Mouse (Mus musculus) kidney, postnatal 0 days (tissue): Measurements from ENCODE around the gene Tespa1. TPM values are rescaled to one million over a fixed set of nuclear protein-coding genes. Genes with fewer than 3 reads are reported as not detected.

Experiments
- ATAC-seq: fragments of 200-750 bp; cut with Nextera tagmentation; replicated peaks from 2 replicates; pipeline ENCODE4 v1.8.0; 2017; ENCODE audit warnings: low read depth, moderate number of reproducible peaks, moderate TSS enrichment, moderate library complexity; ENCODE audit not compliant: low FRiP score
- DNase-seq: peaks from one replicate; pipeline ENCODE4 v3.0.0-alpha.2; 2016; ENCODE audit warnings: low spot score
- H3K27ac ChIP-seq: fragments of 300-500 bp; sonication (generic); 2 replicates; pipeline ENCODE4 v1.5.1; 2014; ENCODE audit warnings: mild to moderate bottlenecking
- H3K27me3 ChIP-seq: fragments of 300-500 bp; sonication (generic); 2 replicates; pipeline ENCODE4 v1.6.1; 2014; ENCODE audit warnings: low read length, mixed read lengths; ENCODE audit not compliant: insufficient read depth
- H3K36me3 ChIP-seq: fragments of 300-500 bp; sonication (generic); 2 replicates; pipeline ENCODE4 v1.6.1; 2014; ENCODE audit warnings: low read length, mixed read lengths; ENCODE audit not compliant: insufficient read depth
- H3K4me1 ChIP-seq: fragments of 300-500 bp; sonication (generic); replicated peaks from 2 replicates; pipeline ENCODE4 v1.6.1; 2014; ENCODE audit warnings: antibody characterized with exemption, low read length, mixed read lengths; ENCODE audit not compliant: insufficient read depth
- H3K4me2 ChIP-seq: fragments of 300-500 bp; sonication (generic); 2 replicates; pipeline ENCODE4 v1.6.1; 2014; ENCODE audit warnings: mild to moderate bottlenecking, low read length, moderate library complexity, mixed read lengths
- H3K4me3 ChIP-seq: fragments of 300-500 bp; sonication (generic); replicated peaks from 2 replicates; pipeline ENCODE4 v1.5.1; 2014; ENCODE audit warnings: low read depth, low read length
- H3K9ac ChIP-seq: fragments of 300-500 bp; sonication (generic); 2 replicates; pipeline ENCODE4 v1.6.1; 2014; ENCODE audit warnings: low read depth, low read length
- H3K9me3 ChIP-seq: fragments of 300-500 bp; sonication (generic); replicated peaks from 2 replicates; pipeline ENCODE4 v1.6.1; 2016; ENCODE audit warnings: low read length, inconsistent platforms, mixed read lengths
- CTCF ChIP-seq: IDR thresholded peaks from 2 replicates; pipeline ENCODE4 v1.5.1; 2016; ENCODE audit warnings: antibody characterized with exemption, low read depth, mild to moderate bottlenecking, moderate library complexity
- WGBS: fragments of 180-500 bp; shearing (Covaris S2); extraction: QIAGEN DNeasy Blood & Tissue Kit; methylation state at CpG from one replicate; pipeline ENCODE4 v1.1.7; 2014; 5-methylcytosine and 5-hydroxymethylcytosine counted together
- polyA plus RNA-seq: library from polyadenylated mRNA; unstranded; fragments of >200 nt; fragmentation: Nextera tagmentation; extraction: Ambion mirVana; gene quantifications from 2 replicates; pipeline ENCODE4 v1.2.1, GENCODE M21; 2015

Tespa1 gene
- 0.14 TPM in 1 of 2 replicates, not detected in the other for polyA plus RNA-seq

- Histone ChIP-seq H3K36me3 (no peaks in the 10 kb centered on the region), H3K27ac (no peak within 1 kb of the TSS), H3K27me3 (no peaks in the 10 kb centered on the region), H3K9me3 (no peaks in the 10 kb centered on the region), H3K4me2 (no peak within 1 kb of the TSS), H3K4me3 (no peak within 1 kb of the TSS), H3K4me1 (no peaks in the 10 kb centered on the region), H3K9ac (no peak within 1 kb of the TSS)
- TF ChIP-seq CTCF, result no peak
- ATAC-seq, result no peak
- no peak for DNase-seq
- WGBS, result 81% methylated on average over 5 of the region's 5 CpGs
Measured at GRCm38 (mm10) chr10:130322637-130323036, at the start of gene Tespa1. Gene Tespa1, plus strand, starts transcription at chr10:130322870.

GRCm38 (mm10) chr10:130275759-130276158, 46.9 kb upstream of the Tespa1 start:
- WGBS, result 60% methylated on average over 2 of the region's 2 CpGs
- Histone ChIP-seq H3K4me3 (no peak overlapping the region), H3K9me3 (no peaks in the 10 kb centered on the region), H3K36me3 (no peaks in the 10 kb centered on the region), H3K4me1 (no peaks in the 10 kb centered on the region), H3K27ac (no peak overlapping the region), H3K9ac (no peak overlapping the region), H3K27me3 (no peaks in the 10 kb centered on the region), H3K4me2 (no peak overlapping the region)
- DNase-seq (no peak), ATAC-seq (no peak)
- no peak for TF ChIP-seq CTCF

GRCm38 (mm10) chr10:130276496-130276895, 46.2 kb upstream of the Tespa1 start:
- no peaks in the 10 kb centered on the region for H3K27me3 ChIP-seq
- H3K36me3 ChIP-seq, result no peaks in the 10 kb centered on the region
- no peak overlapping the region for H3K4me2 ChIP-seq
- H3K27ac ChIP-seq, result no peak overlapping the region
- TF ChIP-seq CTCF, result no peak
- H3K4me1 ChIP-seq, result no peaks in the 10 kb centered on the region
- no peaks in the 10 kb centered on the region for H3K9me3 ChIP-seq
- DNase-seq (no peak), ATAC-seq (no peak)
- no peak overlapping the region for H3K9ac ChIP-seq
- 53% methylated on average over 2 of the region's 2 CpGs for WGBS
- H3K4me3 ChIP-seq, result no peak overlapping the region

GRCm38 (mm10) chr10:130280066-130280465, 42.6 kb upstream of the Tespa1 start, which contains the start of gene Neurod4:
Gene Neurod4, minus strand, starts transcription at chr10:130280240.
- Histone ChIP-seq H3K4me2 (no peak within 1 kb of the TSS), H3K27me3 (no peaks in the 10 kb centered on the region), H3K4me1 (no peaks in the 10 kb centered on the region), H3K27ac (no peak within 1 kb of the TSS), H3K9me3 (no peaks in the 10 kb centered on the region), H3K36me3 (no peaks in the 10 kb centered on the region), H3K4me3 (no peak within 1 kb of the TSS), H3K9ac (no peak within 1 kb of the TSS)
- DNase-seq (peak; percentile 80), ATAC-seq (peak; percentile 91)
- 1% methylated on average over 7 of the region's 7 CpGs for WGBS
- no peak for TF ChIP-seq CTCF

GRCm38 (mm10) chr10:130281982-130282449, 40.7 kb upstream of the Tespa1 start:
- Histone ChIP-seq H3K9ac (no peak overlapping the region), H3K36me3 (no peaks in the 10 kb centered on the region), H3K4me2 (no peak overlapping the region), H3K27me3 (no peaks in the 10 kb centered on the region), H3K27ac (no peak overlapping the region), H3K4me3 (no peak overlapping the region), H3K4me1 (no peaks in the 10 kb centered on the region), H3K9me3 (no peaks in the 10 kb centered on the region)
- WGBS, result 0% methylated on average over 1 of the region's 1 CpGs
- no peak for TF ChIP-seq CTCF
- DNase-seq (no peak), ATAC-seq (no peak)

- no peak overlapping the region for H3K27ac ChIP-seq
- H3K9me3 ChIP-seq, result no peaks in the 10 kb centered on the region
- 69% methylated on average over 1 of the region's 1 CpGs for WGBS
- no peak overlapping the region for H3K4me2 ChIP-seq
- no peaks in the 10 kb centered on the region for H3K27me3 ChIP-seq
- H3K36me3 ChIP-seq, result no peaks in the 10 kb centered on the region
- H3K4me3 ChIP-seq, result no peak overlapping the region
- no peak for ATAC-seq
- no peak for TF ChIP-seq CTCF
- no peak for DNase-seq
- H3K4me1 ChIP-seq, result no peaks in the 10 kb centered on the region
- no peak overlapping the region for H3K9ac ChIP-seq
Measured at GRCm38 (mm10) chr10:130287201-130287600, 35.5 kb upstream of the Tespa1 start.

GRCm38 (mm10) chr10:130288007-130288406, 34.7 kb upstream of the Tespa1 start:
- no peak overlapping the region for H3K9ac ChIP-seq
- TF ChIP-seq CTCF, result no peak
- H3K27me3 ChIP-seq, result no peaks in the 10 kb centered on the region
- 49% methylated on average over 3 of the region's 3 CpGs for WGBS
- H3K4me3 ChIP-seq, result no peak overlapping the region
- H3K4me1 ChIP-seq, result no peaks in the 10 kb centered on the region
- DNase-seq, result no peak
- H3K36me3 ChIP-seq, result no peaks in the 10 kb centered on the region
- H3K4me2 ChIP-seq, result no peak overlapping the region
- no peaks in the 10 kb centered on the region for H3K9me3 ChIP-seq
- no peak overlapping the region for H3K27ac ChIP-seq
- ATAC-seq, result no peak
